Mouse (Mus musculus): ENCODE measurements at regions not wholly inside any gene's neighbourhood (a gene's known extent, or its start where the extent isn't known, plus 50 kb on each side); places are given as distances from the start of the nearest gene placed in this dataset.
A peak's percentile ranks its signal among the peaks of the same experiment; 100 is the strongest.

DNA sequence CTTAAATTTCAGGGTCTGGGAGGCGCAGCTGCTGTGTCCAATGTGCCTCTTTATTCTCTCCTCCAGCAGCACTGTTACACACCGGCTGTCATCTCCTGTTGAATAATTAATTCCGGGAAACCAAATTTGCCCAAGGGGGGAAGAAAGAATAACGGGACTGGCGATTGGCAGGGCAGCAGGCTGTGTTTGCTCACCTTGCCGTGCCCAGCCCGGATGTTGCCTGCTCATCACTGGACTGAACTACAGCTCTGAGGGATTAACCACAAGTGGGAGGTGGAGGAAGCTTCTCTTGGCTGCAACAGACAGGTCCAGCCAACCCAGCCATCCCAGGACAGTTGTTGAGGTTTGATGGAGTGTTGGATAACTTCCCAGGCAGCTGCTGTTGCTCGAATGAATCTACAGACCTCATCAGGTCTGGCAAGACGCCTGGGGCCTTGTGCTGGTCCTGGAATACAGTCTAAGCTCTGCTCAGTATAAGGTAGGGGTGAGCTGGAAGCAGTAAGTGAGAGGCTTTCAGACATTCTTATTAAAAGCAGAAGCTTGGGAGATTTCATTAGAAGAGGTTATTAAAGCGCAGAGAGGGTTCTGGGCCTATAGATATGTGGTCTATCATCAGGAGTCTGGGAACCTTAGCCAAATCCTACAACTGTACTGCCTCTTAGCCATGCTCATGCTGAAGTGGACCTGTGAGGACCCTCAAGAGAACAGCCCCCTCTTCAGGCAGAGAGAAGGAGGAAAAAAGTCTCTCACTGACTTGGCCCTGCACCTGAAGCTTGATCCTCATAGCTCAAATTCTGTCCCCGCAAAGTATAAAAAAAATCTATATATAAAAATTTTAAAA lies 291.8 kb downstream of the Il20rb start:
- Histone ChIP-seq H3K4me3 (no peak overlapping the region), H3K4me1 (no peaks in the 10 kb centered on the region), H3K9me3 (no peaks in the 10 kb centered on the region), H3K27me3 (no peaks in the 10 kb centered on the region), H3K4me2 (replicated peaks) (no peak overlapping the region), H3K9ac (replicated peaks) (no peak overlapping the region), H3K36me3 (no peaks in the 10 kb centered on the region), H3K27ac (replicated peaks) (0 out of 2 replicates have a peak overlapping the region, but pooled peaks have one; percentile 26)
- 68% methylated on average over 11 of the region's 11 CpGs for WGBS
- peak; percentile 49; the same call in 1 of the 2 replicates for ATAC-seq (ENCODE audit: low FRiP score, low read depth)

DNA sequence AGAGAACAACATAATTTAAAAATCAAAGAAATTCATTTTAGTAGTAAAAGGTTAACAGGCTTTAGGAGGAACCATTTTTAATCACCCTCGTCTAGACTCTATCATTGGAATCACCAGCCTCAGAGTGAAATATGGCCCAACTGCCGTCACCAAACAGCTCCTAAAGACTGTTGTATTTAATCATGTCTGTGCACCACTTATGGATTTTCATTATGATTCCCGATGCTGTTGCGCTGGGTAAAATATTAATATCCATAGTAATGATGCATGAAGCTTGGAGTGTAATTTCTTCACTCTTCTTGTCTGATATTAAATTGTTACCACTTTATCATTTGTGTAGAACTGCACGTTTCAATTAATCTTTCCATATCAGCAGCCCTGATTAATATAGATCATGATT lies 292.4 kb downstream of the Il20rb start:
- no peak overlapping the region for H3K9ac ChIP-seq (replicated peaks)
- no peak overlapping the region for H3K27ac ChIP-seq (replicated peaks)
- H3K4me2 ChIP-seq (replicated peaks), result no peak overlapping the region
- no peaks in the 10 kb centered on the region for H3K9me3 ChIP-seq
- H3K4me3 ChIP-seq, result no peak overlapping the region
- no peak for ATAC-seq (ENCODE audit: low FRiP score, low read depth)
- 91% methylated on average over 5 of the region's 5 CpGs for WGBS
- no peaks in the 10 kb centered on the region for H3K36me3 ChIP-seq
- H3K4me1 ChIP-seq, result no peaks in the 10 kb centered on the region
- no peaks in the 10 kb centered on the region for H3K27me3 ChIP-seq

GRCm38 (mm10) chr9:100184081-100184480 lies 302.5 kb downstream of the Il20rb start:
- ATAC-seq (ENCODE audit: low FRiP score, low read depth), result no peak
- 62% methylated on average over 9 of the region's 9 CpGs for WGBS

DNA sequence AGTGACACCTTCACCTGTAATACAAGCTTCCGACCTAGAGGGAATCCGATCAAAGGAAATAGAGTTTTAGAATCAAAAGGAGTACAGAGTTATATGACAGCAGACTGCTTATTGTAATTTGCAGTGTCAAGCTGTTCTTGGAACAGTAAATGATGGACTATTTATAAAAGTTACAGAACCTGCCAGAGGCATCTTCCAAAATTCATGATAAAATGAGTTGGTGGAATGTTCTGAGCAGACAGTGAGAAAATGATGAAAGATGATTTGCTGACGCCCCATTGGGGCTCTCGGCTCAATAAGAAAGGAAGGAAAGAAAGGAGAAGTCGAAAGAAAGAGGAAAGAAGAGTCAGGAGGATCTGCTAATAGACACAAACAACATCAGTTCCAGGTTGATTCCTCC lies 300.3 kb upstream of the Sox14 start:
- 94% methylated on average over 5 of the region's 5 CpGs for WGBS
- Histone ChIP-seq H3K4me3 (no peak overlapping the region), H3K4me2 (replicated peaks) (no peak overlapping the region), H3K9ac (replicated peaks) (no peak overlapping the region), H3K27me3 (no peaks in the 10 kb centered on the region), H3K9me3 (no peaks in the 10 kb centered on the region), H3K4me1 (no peaks in the 10 kb centered on the region), H3K27ac (replicated peaks) (no peak overlapping the region), H3K36me3 (no peaks in the 10 kb centered on the region)
- no peak for ATAC-seq (ENCODE audit: low FRiP score, low read depth)

More at GRCm38 (mm10) chr9:100184081-100184480, 302.5 kb downstream of the Il20rb start:
- H3K27ac ChIP-seq (replicated peaks), result no peak overlapping the region
- H3K4me3 ChIP-seq, result no peak overlapping the region
- H3K9me3 ChIP-seq, result no peaks in the 10 kb centered on the region
- no peaks in the 10 kb centered on the region for H3K4me1 ChIP-seq
- no peak overlapping the region for H3K4me2 ChIP-seq (replicated peaks)
- no peak overlapping the region for H3K9ac ChIP-seq (replicated peaks)
- H3K27me3 ChIP-seq, result no peaks in the 10 kb centered on the region
- no peaks in the 10 kb centered on the region for H3K36me3 ChIP-seq

GRCm38 (mm10) chr9:100166256-100166655 lies 290.3 kb upstream of the Sox14 start:
- no peaks in the 10 kb centered on the region for H3K4me1 ChIP-seq
- H3K27ac ChIP-seq (replicated peaks), result no peak overlapping the region
- H3K9me3 ChIP-seq, result no peaks in the 10 kb centered on the region
- H3K4me2 ChIP-seq (replicated peaks), result no peak overlapping the region
- H3K36me3 ChIP-seq, result no peaks in the 10 kb centered on the region
- H3K4me3 ChIP-seq, result no peak overlapping the region
- WGBS, result 90% methylated on average over 5 of the region's 5 CpGs
- ATAC-seq (ENCODE audit: low FRiP score, low read depth), result no peak
- no peaks in the 10 kb centered on the region for H3K27me3 ChIP-seq
- no peak overlapping the region for H3K9ac ChIP-seq (replicated peaks)

- Histone ChIP-seq H3K27me3 (no peaks in the 10 kb centered on the region), H3K27ac (replicated peaks) (no peak overlapping the region), H3K9ac (replicated peaks) (no peak overlapping the region), H3K4me1 (no peaks in the 10 kb centered on the region), H3K9me3 (no peaks in the 10 kb centered on the region), H3K4me3 (no peak overlapping the region), H3K4me2 (replicated peaks) (no peak overlapping the region), H3K36me3 (no peaks in the 10 kb centered on the region)
- 88% methylated on average over 3 of the region's 3 CpGs for WGBS
- no peak for ATAC-seq (ENCODE audit: low FRiP score, low read depth)
These were observed 286.0 kb upstream of the Sox14 start for GRCm38 (mm10) chr9:100161961-100162360.
